Mouse (Mus musculus): ENCODE data around the gene Gm10518. TPM values are rescaled to one million over a fixed set of nuclear protein-coding genes. Genes with fewer than 3 reads are reported as not detected.

Gm10518 gene
- polyA plus RNA-seq, 1 experiment = not detected

GRCm38 (mm10) chr1:179785502-179785901 is 17.7 kb upstream of the Gm10518 start:
- TF ChIP-seq CTCF (IDR thresholded peaks at IDR 0.05; ENCODE audit: borderline replicate concordance, control insufficient read depth, extremely low read depth, insufficient read depth, low read length, poor library complexity) (no peak), POLR2A (IDR thresholded peaks at IDR 0.05; ENCODE audit: control insufficient read depth, extremely low read depth, insufficient read depth, low read length, poor library complexity) (no peak)
- H3K36me3 ChIP-seq (ENCODE audit: control insufficient read depth, insufficient read depth, low read length) = peaks cover 66% of the 10 kb centered on the region
- no peak overlapping the region for H3K4me3 ChIP-seq (ENCODE audit: control insufficient read depth, insufficient read depth, low read length)
- no peaks in the 10 kb centered on the region for H3K4me1 ChIP-seq (replicated peaks; ENCODE audit: control insufficient read depth, insufficient read depth, low read length)
- no peaks in the 10 kb centered on the region for H3K27me3 ChIP-seq (ENCODE audit: control insufficient read depth, insufficient read depth, low read length)
- no peak overlapping the region for H3K27ac ChIP-seq (ENCODE audit: control insufficient read depth, insufficient read depth, low read length)
- WGBS = 86% methylated on average over 5 of the region's 5 CpGs
- no peak for DNase-seq

- no peak for DNase-seq
- Histone ChIP-seq H3K4me3 (ENCODE audit: control insufficient read depth, insufficient read depth, low read length) (no peak overlapping the region), H3K4me1 (replicated peaks; ENCODE audit: control insufficient read depth, insufficient read depth, low read length) (no peaks in the 10 kb centered on the region), H3K27me3 (ENCODE audit: control insufficient read depth, insufficient read depth, low read length) (no peaks in the 10 kb centered on the region), H3K27ac (ENCODE audit: control insufficient read depth, insufficient read depth, low read length) (no peak overlapping the region), H3K36me3 (ENCODE audit: control insufficient read depth, insufficient read depth, low read length) (peaks cover 60% of the 10 kb centered on the region)
- TF ChIP-seq CTCF (IDR thresholded peaks at IDR 0.05; ENCODE audit: borderline replicate concordance, control insufficient read depth, extremely low read depth, insufficient read depth, low read length, poor library complexity) = no peak
- no peak for TF ChIP-seq POLR2A (IDR thresholded peaks at IDR 0.05; ENCODE audit: control insufficient read depth, extremely low read depth, insufficient read depth, low read length, poor library complexity)
- 39% methylated on average over 4 of the region's 4 CpGs for WGBS
Measured at GRCm38 (mm10) chr1:179787281-179787680, 15.9 kb upstream of the Gm10518 start.

GRCm38 (mm10) chr1:179798794-179799193 is 4.4 kb upstream of the Gm10518 start:
- Histone ChIP-seq H3K36me3 (ENCODE audit: control insufficient read depth, insufficient read depth, low read length) (peaks cover 28% of the 10 kb centered on the region), H3K4me3 (ENCODE audit: control insufficient read depth, insufficient read depth, low read length) (no peak overlapping the region), H3K4me1 (replicated peaks; ENCODE audit: control insufficient read depth, insufficient read depth, low read length) (0 out of 2 replicates have a peak, but pooled peaks cover 6% of the 10 kb centered on the region), H3K27ac (ENCODE audit: control insufficient read depth, insufficient read depth, low read length) (no peak overlapping the region), H3K27me3 (ENCODE audit: control insufficient read depth, insufficient read depth, low read length) (no peaks in the 10 kb centered on the region)
- no peak for DNase-seq
- TF ChIP-seq CTCF (IDR thresholded peaks at IDR 0.05; ENCODE audit: borderline replicate concordance, control insufficient read depth, extremely low read depth, insufficient read depth, low read length, poor library complexity) = no peak
- no peak for TF ChIP-seq POLR2A (IDR thresholded peaks at IDR 0.05; ENCODE audit: control insufficient read depth, extremely low read depth, insufficient read depth, low read length, poor library complexity)

- Histone ChIP-seq H3K27me3 (ENCODE audit: control insufficient read depth, insufficient read depth, low read length) (no peaks in the 10 kb centered on the region), H3K4me1 (replicated peaks; ENCODE audit: control insufficient read depth, insufficient read depth, low read length) (0 out of 2 replicates have a peak, but pooled peaks cover 6% of the 10 kb centered on the region), H3K36me3 (ENCODE audit: control insufficient read depth, insufficient read depth, low read length) (no peaks in the 10 kb centered on the region), H3K27ac (ENCODE audit: control insufficient read depth, insufficient read depth, low read length) (peak within 1 kb of the TSS; percentile 58), H3K4me3 (ENCODE audit: control insufficient read depth, insufficient read depth, low read length) (peak within 1 kb of the TSS; percentile 80)
- under 1% methylated on average over 56 of the region's 56 CpGs for WGBS
- peak; percentile 91 for DNase-seq
- TF ChIP-seq CTCF (IDR thresholded peaks at IDR 0.05; ENCODE audit: borderline replicate concordance, control insufficient read depth, extremely low read depth, insufficient read depth, low read length, poor library complexity) (peak; percentile 47; the same call in 1 of the 2 replicates), POLR2A (IDR thresholded peaks at IDR 0.05; ENCODE audit: control insufficient read depth, extremely low read depth, insufficient read depth, low read length, poor library complexity) (peak; percentile 78)
Measured at GRCm38 (mm10) chr1:179803513-179804139, 450 bp downstream of the Gm10518 start, which contains the start of gene Ahctf1. Gene Ahctf1 (minus strand): TSS chr1:179803680.

GRCm38 (mm10) chr1:179804140-179804881 is 1.1 kb downstream of the Gm10518 start:
- H3K27me3 ChIP-seq (ENCODE audit: control insufficient read depth, insufficient read depth, low read length) = no peaks in the 10 kb centered on the region
- no peaks in the 10 kb centered on the region for H3K36me3 ChIP-seq (ENCODE audit: control insufficient read depth, insufficient read depth, low read length)
- H3K27ac ChIP-seq (ENCODE audit: control insufficient read depth, insufficient read depth, low read length) = no peak overlapping the region; the same call in 1 of the 2 replicates
- H3K4me1 ChIP-seq (replicated peaks; ENCODE audit: control insufficient read depth, insufficient read depth, low read length) = 0 out of 2 replicates have a peak, but pooled peaks cover 6% of the 10 kb centered on the region
- WGBS = 44% methylated on average over 11 of the region's 11 CpGs
- TF ChIP-seq POLR2A (IDR thresholded peaks at IDR 0.05; ENCODE audit: control insufficient read depth, extremely low read depth, insufficient read depth, low read length, poor library complexity) (no peak), CTCF (IDR thresholded peaks at IDR 0.05; ENCODE audit: borderline replicate concordance, control insufficient read depth, extremely low read depth, insufficient read depth, low read length, poor library complexity) (no peak)
- peak overlapping the region; percentile 80; the same call in 1 of the 2 replicates for H3K4me3 ChIP-seq (ENCODE audit: control insufficient read depth, insufficient read depth, low read length)
- no peak for DNase-seq

- no peak overlapping the region for H3K27ac ChIP-seq (ENCODE audit: control insufficient read depth, insufficient read depth, low read length)
- H3K36me3 ChIP-seq (ENCODE audit: control insufficient read depth, insufficient read depth, low read length) = no peaks in the 10 kb centered on the region
- TF ChIP-seq POLR2A (IDR thresholded peaks at IDR 0.05; ENCODE audit: control insufficient read depth, extremely low read depth, insufficient read depth, low read length, poor library complexity) (no peak), CTCF (IDR thresholded peaks at IDR 0.05; ENCODE audit: borderline replicate concordance, control insufficient read depth, extremely low read depth, insufficient read depth, low read length, poor library complexity) (no peak)
- 0 out of 2 replicates have a peak, but pooled peaks cover 6% of the 10 kb centered on the region for H3K4me1 ChIP-seq (replicated peaks; ENCODE audit: control insufficient read depth, insufficient read depth, low read length)
- no peaks in the 10 kb centered on the region for H3K27me3 ChIP-seq (ENCODE audit: control insufficient read depth, insufficient read depth, low read length)
- WGBS = 93% methylated on average over 5 of the region's 5 CpGs
- DNase-seq = no peak
- no peak overlapping the region for H3K4me3 ChIP-seq (ENCODE audit: control insufficient read depth, insufficient read depth, low read length)
Measured at GRCm38 (mm10) chr1:179805751-179806150, 2.6 kb downstream of the Gm10518 start.
